Mouse (Mus musculus): Measurements from ENCODE around the gene Stox2. TPM values are rescaled to one million over a fixed set of nuclear protein-coding genes. Genes with fewer than 3 reads are reported as not detected.

The Stox2 gene
- polyA plus RNA-seq, 1 experiment from 2014 or later, result 40.5 TPM

DNA sequence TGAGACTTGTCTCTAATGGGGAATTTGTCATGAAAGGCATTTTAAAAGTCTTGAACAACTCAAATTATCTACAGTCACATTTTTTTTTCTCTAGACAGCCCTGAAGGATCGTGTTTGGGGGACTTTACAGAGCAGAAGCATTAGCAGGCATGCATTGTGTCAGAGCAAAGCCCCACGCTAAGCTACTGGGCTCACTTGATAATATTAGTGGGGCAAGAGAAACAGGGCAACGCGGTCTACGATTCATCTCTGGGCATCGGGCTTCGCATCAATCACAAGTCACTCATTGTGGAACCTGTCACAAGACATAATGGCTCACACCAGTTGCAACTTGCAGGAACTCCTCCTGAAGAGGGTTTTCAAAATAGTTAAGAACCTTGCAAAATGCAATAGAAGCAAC is 205.9 kb downstream of the Stox2 start:
- 13% methylated on average over 7 of the region's 7 CpGs for WGBS
- Histone ChIP-seq H3K9ac (replicated peaks) (no peak overlapping the region), H3K27me3 (replicated peaks) (no peaks in the 10 kb centered on the region), H3K27ac (replicated peaks) (peak overlapping the region; percentile 87; the same call in 1 of the 2 replicates), H3K4me1 (peaks cover 46% of the 10 kb centered on the region), H3K36me3 (no peaks in the 10 kb centered on the region), H3K4me2 (peak overlapping the region; percentile 62), H3K4me3 (replicated peaks) (no peak overlapping the region), H3K9me3 (replicated peaks) (no peaks in the 10 kb centered on the region)
- ATAC-seq (ENCODE audit: low FRiP score), result no peak

DNA sequence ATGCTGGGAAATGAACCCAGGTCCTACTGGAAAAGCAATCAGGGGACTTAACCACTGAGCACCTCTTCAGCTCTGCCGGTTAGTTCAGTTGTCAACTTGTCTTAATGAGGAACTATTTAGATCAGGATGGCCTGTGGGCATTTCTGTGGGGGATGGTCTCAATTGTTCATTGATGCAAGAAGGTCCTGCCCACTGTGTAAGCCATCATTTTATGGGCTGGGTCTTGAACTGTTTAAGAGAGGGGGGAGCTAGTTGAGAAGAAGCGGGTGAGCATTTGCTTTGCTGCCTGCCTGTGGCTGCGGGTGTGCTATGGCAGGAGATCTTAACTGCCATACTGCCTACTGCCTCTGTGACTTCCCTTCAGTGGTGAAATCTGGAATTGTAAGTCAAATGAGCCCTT is 214.1 kb downstream of the Stox2 start:
- Histone ChIP-seq H3K27me3 (replicated peaks) (no peaks in the 10 kb centered on the region), H3K36me3 (no peaks in the 10 kb centered on the region), H3K4me3 (replicated peaks) (no peak overlapping the region), H3K9ac (replicated peaks) (no peak overlapping the region), H3K4me2 (no peak overlapping the region), H3K27ac (replicated peaks) (no peak overlapping the region), H3K4me1 (peaks cover 10% of the 10 kb centered on the region), H3K9me3 (replicated peaks) (no peaks in the 10 kb centered on the region)
- 49% methylated on average over 3 of the region's 3 CpGs for WGBS
- no peak for ATAC-seq (ENCODE audit: low FRiP score)

DNA sequence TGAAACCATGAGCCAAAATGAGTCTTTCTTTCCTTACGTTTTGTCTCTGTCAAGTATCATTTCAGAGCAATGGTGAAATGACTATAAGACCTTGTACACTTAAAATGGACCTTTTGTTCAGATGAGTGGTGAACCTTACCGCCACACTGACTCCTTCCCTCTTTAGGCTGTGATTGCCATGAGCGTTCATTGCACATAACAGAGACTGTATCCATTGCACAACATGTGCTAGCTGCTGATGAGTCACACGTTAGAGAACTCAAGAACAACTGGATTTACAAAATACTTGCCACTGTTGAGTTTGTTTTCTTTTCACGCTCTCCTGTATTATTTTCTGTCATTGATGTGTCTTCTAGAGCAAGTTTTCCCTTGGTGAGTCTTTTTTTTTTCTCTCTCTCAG is 216.1 kb downstream of the Stox2 start:
- Histone ChIP-seq H3K9me3 (replicated peaks) (no peaks in the 10 kb centered on the region), H3K4me1 (peaks cover 10% of the 10 kb centered on the region), H3K4me3 (replicated peaks) (no peak overlapping the region), H3K36me3 (no peaks in the 10 kb centered on the region), H3K27ac (replicated peaks) (no peak overlapping the region), H3K4me2 (no peak overlapping the region), H3K9ac (replicated peaks) (no peak overlapping the region), H3K27me3 (replicated peaks) (no peaks in the 10 kb centered on the region)
- ATAC-seq (ENCODE audit: low FRiP score), result no peak
- 91% methylated on average over 5 of the region's 5 CpGs for WGBS

DNA sequence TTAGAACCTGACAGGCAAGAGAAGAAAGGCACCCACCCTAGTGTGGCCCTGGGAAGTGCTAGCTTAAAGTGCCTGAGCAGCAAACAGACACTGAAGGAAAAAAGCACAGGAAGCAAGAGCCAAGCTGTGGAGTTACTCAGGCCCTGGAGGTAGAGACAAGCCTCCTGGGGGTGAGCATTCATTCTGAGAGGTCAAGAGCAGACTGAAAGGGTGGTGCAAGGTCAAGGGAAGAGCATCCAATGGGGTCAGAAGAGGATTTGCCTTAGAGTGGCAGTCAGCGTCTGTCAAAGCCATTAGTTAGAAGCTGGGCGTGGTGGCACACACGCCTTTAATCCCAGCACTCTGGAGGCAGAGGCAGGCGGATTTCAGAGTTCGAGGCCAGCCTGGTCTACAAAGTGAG is 224.3 kb downstream of the Stox2 start:
- ATAC-seq (ENCODE audit: low FRiP score), result no peak
- H3K27ac ChIP-seq (replicated peaks), result no peak overlapping the region
- no peak overlapping the region for H3K4me2 ChIP-seq
- no peak overlapping the region for H3K9ac ChIP-seq (replicated peaks)
- no peaks in the 10 kb centered on the region for H3K27me3 ChIP-seq (replicated peaks)
- no peak overlapping the region for H3K4me3 ChIP-seq (replicated peaks)
- WGBS, result 74% methylated on average over 5 of the region's 5 CpGs
- H3K4me1 ChIP-seq, result peaks cover 36% of the 10 kb centered on the region
- H3K36me3 ChIP-seq, result no peaks in the 10 kb centered on the region
- H3K9me3 ChIP-seq (replicated peaks), result no peaks in the 10 kb centered on the region

DNA sequence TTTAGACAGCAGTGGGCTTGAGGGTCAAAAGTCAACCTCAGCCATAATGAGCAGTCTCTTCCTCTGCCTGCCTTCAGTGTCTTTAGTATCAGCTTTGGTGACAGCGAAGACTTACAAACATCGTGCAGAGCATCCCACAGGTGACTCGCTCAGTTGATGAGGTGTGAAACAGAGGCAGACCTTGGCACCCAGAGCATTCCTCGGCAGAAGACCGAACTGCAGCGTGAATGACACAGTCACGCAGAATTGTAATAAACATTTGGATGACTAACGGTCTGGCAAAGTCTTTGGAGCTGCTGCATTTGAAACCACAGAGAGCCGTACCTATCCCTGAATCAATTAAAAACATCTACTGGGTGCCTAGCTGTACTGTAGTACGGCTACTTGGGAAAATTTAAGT is 225.0 kb downstream of the Stox2 start:
- peaks cover 40% of the 10 kb centered on the region for H3K4me1 ChIP-seq
- no peak for ATAC-seq (ENCODE audit: low FRiP score)
- no peaks in the 10 kb centered on the region for H3K27me3 ChIP-seq (replicated peaks)
- no peak overlapping the region for H3K27ac ChIP-seq (replicated peaks)
- no peak overlapping the region for H3K4me3 ChIP-seq (replicated peaks)
- no peaks in the 10 kb centered on the region for H3K9me3 ChIP-seq (replicated peaks)
- 43% methylated on average over 10 of the region's 10 CpGs for WGBS
- H3K4me2 ChIP-seq, result no peak overlapping the region
- H3K36me3 ChIP-seq, result no peaks in the 10 kb centered on the region
- no peak overlapping the region for H3K9ac ChIP-seq (replicated peaks)

DNA sequence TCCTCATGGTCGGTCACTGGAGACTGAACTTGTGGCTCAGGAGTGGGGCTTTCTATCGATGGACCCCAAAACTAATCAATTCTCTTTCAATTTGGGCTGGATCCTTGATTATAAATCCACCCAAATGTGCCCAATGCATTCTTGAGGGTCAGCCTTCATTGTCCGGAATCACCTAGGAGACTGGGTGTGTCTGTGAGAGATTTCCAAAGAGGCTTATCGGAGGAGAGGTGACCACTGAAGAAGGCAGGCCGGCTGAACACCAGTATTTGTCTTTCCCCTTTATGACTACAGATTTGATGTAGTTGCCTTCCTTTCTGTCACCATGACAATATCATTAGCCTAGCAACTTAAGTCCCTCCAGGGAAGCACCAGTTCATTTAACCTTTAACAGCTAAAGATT is 225.8 kb downstream of the Stox2 start:
- H3K4me2 ChIP-seq, result no peak overlapping the region

DNA sequence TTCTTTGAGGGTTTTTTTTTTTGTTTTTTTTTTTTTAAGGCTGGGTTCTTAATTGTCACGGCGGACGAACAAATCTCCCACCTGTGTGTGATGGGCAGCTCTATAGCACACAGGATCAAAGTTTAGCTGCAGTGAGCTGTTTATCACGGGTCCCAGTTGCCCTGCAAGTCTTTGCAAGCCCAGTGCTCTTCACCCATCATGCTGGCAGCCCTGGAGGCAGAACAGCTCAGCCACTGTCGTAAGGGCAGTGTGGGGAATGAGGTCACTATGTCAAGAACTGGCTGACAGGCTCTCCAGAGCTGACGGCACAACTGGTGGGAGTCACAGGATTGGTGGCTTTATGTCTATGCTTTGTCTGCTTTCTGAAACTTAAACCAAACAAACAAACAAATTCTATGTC is 227.6 kb downstream of the Stox2 start:
- ATAC-seq (ENCODE audit: low FRiP score), result peak; percentile 36; the same call in 1 of the 2 replicates
- WGBS, result 29% methylated on average over 6 of the region's 6 CpGs
- Histone ChIP-seq H3K9ac (replicated peaks) (no peak overlapping the region), H3K27me3 (replicated peaks) (no peaks in the 10 kb centered on the region), H3K4me2 (peak overlapping the region; percentile 33), H3K4me3 (replicated peaks) (no peak overlapping the region), H3K9me3 (replicated peaks) (no peaks in the 10 kb centered on the region), H3K36me3 (no peaks in the 10 kb centered on the region), H3K4me1 (peaks cover 54% of the 10 kb centered on the region), H3K27ac (replicated peaks) (peak overlapping the region; percentile 73)

More for the DNA sequence above, 225.8 kb downstream of the Stox2 start:
- H3K9ac ChIP-seq (replicated peaks), result no peak overlapping the region
- no peaks in the 10 kb centered on the region for H3K9me3 ChIP-seq (replicated peaks)
- no peaks in the 10 kb centered on the region for H3K36me3 ChIP-seq
- H3K27me3 ChIP-seq (replicated peaks), result no peaks in the 10 kb centered on the region
- H3K27ac ChIP-seq (replicated peaks), result no peak overlapping the region
- peaks cover 42% of the 10 kb centered on the region for H3K4me1 ChIP-seq
- H3K4me3 ChIP-seq (replicated peaks), result no peak overlapping the region
- 35% methylated on average over 5 of the region's 5 CpGs for WGBS
- ATAC-seq (ENCODE audit: low FRiP score), result no peak

DNA sequence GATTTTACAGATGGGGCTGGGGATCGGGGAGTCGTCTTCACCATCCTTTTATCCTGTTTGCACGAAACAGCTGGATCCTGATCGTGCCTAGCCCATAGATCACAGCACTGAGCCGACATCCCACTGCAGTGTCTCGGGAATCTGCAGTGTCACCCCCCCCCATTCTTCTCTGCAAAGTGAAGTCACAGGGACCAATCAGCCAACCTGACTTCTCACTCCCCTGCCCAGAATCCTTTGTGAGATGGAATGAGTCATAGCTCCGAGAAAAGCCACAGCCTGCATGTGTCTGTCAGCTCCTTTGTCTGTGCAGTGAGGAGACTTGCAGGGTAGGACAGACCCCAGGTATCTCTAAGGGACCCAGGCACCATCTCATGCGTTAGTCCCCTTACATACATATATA is 228.1 kb downstream of the Stox2 start:
- ATAC-seq (ENCODE audit: low FRiP score), result peak; percentile 72
- 13% methylated on average over 8 of the region's 8 CpGs for WGBS
- no peaks in the 10 kb centered on the region for H3K9me3 ChIP-seq (replicated peaks)
- peaks cover 54% of the 10 kb centered on the region for H3K4me1 ChIP-seq
- H3K4me3 ChIP-seq (replicated peaks), result no peak overlapping the region
- H3K9ac ChIP-seq (replicated peaks), result no peak overlapping the region
- peak overlapping the region; percentile 33 for H3K4me2 ChIP-seq
- no peaks in the 10 kb centered on the region for H3K36me3 ChIP-seq
- peak overlapping the region; percentile 73; the same call in 1 of the 2 replicates for H3K27ac ChIP-seq (replicated peaks)
- H3K27me3 ChIP-seq (replicated peaks), result no peaks in the 10 kb centered on the region

DNA sequence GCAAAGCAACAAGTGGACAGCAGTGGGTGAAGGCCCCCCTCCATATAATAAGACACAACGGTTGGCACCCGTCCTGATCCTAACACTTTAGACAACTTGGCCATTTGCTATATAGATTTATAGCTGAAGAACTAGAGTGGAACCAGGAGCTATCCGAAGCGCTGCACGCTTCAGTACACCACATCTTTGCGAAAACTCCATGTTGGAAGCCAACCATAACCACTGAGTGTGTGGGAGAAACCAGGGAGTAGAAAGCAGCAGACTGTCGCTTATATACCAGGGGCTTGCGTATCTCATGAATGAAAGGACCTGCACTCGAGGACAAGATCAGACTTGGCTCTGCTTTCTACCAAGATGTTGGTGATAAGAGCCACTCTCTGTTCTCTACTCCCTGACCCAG is 234.0 kb downstream of the Stox2 start:
- ATAC-seq (ENCODE audit: low FRiP score), result no peak

DNA sequence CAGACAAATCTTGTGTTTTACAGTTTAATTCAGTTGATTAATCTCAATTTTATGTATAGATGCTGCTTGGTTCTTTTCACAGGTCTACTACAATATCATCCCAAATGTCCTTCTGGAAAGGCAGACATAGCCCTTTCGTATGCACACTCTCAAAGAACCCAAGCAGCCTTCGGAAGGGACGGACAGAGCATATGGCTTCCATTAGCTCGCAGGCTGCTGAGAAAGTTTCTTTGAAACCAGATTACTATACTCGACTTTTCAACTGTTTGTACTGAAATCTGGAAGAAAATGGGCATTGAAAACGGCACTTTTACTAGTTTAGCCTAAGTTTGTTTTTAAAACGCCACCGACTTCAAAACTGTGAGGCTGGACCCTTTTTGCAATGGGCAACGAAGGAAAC is 234.9 kb downstream of the Stox2 start:
- no peak overlapping the region for H3K4me2 ChIP-seq
- H3K9ac ChIP-seq (replicated peaks), result no peak overlapping the region
- 83% methylated on average over 9 of the region's 9 CpGs for WGBS
- no peak overlapping the region for H3K4me3 ChIP-seq (replicated peaks)
- H3K36me3 ChIP-seq, result no peaks in the 10 kb centered on the region
- no peak overlapping the region for H3K27ac ChIP-seq (replicated peaks)
- H3K4me1 ChIP-seq, result peaks cover 36% of the 10 kb centered on the region
- H3K27me3 ChIP-seq (replicated peaks), result no peaks in the 10 kb centered on the region
- ATAC-seq (ENCODE audit: low FRiP score), result no peak
- no peaks in the 10 kb centered on the region for H3K9me3 ChIP-seq (replicated peaks)

More for the DNA sequence above, 234.0 kb downstream of the Stox2 start:
- Histone ChIP-seq H3K9ac (replicated peaks) (no peak overlapping the region), H3K9me3 (replicated peaks) (no peaks in the 10 kb centered on the region), H3K4me2 (no peak overlapping the region), H3K4me3 (replicated peaks) (no peak overlapping the region), H3K27me3 (replicated peaks) (no peaks in the 10 kb centered on the region), H3K27ac (replicated peaks) (no peak overlapping the region), H3K4me1 (peaks cover 32% of the 10 kb centered on the region), H3K36me3 (no peaks in the 10 kb centered on the region)
- 77% methylated on average over 9 of the region's 9 CpGs for WGBS

DNA sequence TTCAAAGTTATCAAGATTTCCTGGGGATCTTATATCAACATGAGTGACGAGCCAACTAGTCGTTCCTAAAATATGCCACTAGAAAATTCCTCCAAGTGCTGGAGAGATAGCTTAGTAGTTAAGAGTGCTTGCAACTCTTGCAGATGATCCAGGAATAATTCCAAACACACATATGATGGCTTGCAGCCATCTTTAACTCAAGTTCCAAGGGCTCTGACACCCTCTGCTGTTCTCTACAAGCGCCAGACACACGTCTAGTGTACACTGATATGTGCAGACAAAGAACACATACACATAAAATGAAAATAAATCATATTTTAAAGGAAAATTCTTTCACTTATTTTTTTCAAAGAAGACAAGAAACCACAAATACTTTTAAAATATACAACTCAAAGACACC is 237.9 kb downstream of the Stox2 start:
- H3K4me1 ChIP-seq, result peaks cover 34% of the 10 kb centered on the region
- H3K9ac ChIP-seq (replicated peaks), result no peak overlapping the region
- H3K27ac ChIP-seq (replicated peaks), result no peak overlapping the region
- no peak overlapping the region for H3K4me2 ChIP-seq
- H3K27me3 ChIP-seq (replicated peaks), result no peaks in the 10 kb centered on the region
- ATAC-seq (ENCODE audit: low FRiP score), result no peak
- H3K9me3 ChIP-seq (replicated peaks), result no peaks in the 10 kb centered on the region
- H3K4me3 ChIP-seq (replicated peaks), result no peak overlapping the region
- 88% methylated on average over 4 of the region's 4 CpGs for WGBS
- H3K36me3 ChIP-seq, result no peaks in the 10 kb centered on the region

DNA sequence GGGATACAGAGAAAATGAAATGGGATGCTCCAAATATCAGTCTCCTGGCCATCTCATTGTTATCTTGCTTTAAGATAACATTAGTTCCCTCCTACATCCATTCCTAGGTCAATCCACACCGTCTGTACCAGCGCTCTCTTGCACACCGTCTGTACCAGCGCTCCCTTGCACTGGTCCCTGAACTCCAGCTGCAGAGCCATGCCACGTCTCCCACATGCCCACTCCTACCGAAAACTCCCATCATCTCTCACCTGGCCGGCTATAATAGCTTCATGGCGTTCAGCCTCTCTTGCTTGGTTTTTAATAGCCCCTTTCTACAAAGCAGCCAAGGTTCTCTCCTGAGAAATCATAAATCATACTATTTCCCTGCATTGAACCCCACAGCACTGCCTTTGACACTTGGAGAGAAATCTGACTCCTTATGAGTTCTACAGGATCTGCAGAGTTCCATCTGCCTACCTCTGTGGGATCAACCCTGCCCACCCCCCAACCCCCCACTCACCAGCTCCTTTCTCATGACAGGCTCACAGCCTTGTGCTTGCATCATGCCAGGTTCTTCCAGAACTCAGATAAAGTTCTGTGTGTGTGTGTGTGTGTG is 239.4 kb downstream of the Stox2 start:
- H3K36me3 ChIP-seq, result no peaks in the 10 kb centered on the region
- H3K4me2 ChIP-seq, result no peak overlapping the region
- H3K4me3 ChIP-seq (replicated peaks), result no peak overlapping the region
- peak; percentile 33; the same call in 1 of the 2 replicates for ATAC-seq (ENCODE audit: low FRiP score)
- H3K9ac ChIP-seq (replicated peaks), result no peak overlapping the region
- peak overlapping the region; percentile 45; the same call in 1 of the 2 replicates for H3K27ac ChIP-seq (replicated peaks)
- H3K4me1 ChIP-seq, result peaks cover 28% of the 10 kb centered on the region
- 54% methylated on average over 8 of the region's 8 CpGs for WGBS
- no peaks in the 10 kb centered on the region for H3K27me3 ChIP-seq (replicated peaks)
- H3K9me3 ChIP-seq (replicated peaks), result no peaks in the 10 kb centered on the region

Measured in neural tube, embryonic 15.5 days (tissue).